Mouse (Mus musculus) midbrain, postnatal 0 days (tissue): ENCODE data around the gene Focad. TPM values are rescaled to one million over a fixed set of nuclear protein-coding genes. Genes with fewer than 3 reads are reported as not detected.

Source experiments
- ATAC-seq: fragments of 200-750 bp; cut with Nextera tagmentation; 2 replicates; pipeline ENCODE4 v1.8.0; 2017; ENCODE audit warnings: moderate number of reproducible peaks, mild to moderate bottlenecking, moderate TSS enrichment, moderate library complexity; ENCODE audit not compliant: low FRiP score
- DNase-seq: peaks from one replicate; pipeline ENCODE4 v3.0.0-alpha.2; 2015; ENCODE audit warnings: low spot score
- H3K27ac ChIP-seq: fragments of 300-500 bp; sonication (generic); 2 replicates; pipeline ENCODE4 v1.5.1; 2014; ENCODE audit warnings: low read depth, mild to moderate bottlenecking, low read length, mixed read lengths
- H3K27me3 ChIP-seq: fragments of 300-500 bp; sonication (generic); 2 replicates; pipeline ENCODE4 v1.6.1; 2014; ENCODE audit warnings: low read length, control low read depth, mixed read lengths; ENCODE audit not compliant: insufficient read depth
- H3K36me3 ChIP-seq: fragments of 300-500 bp; sonication (generic); 2 replicates; pipeline ENCODE4 v1.6.1; 2014; ENCODE audit warnings: low read length, control low read depth, mixed read lengths; ENCODE audit not compliant: insufficient read depth
- H3K4me1 ChIP-seq: fragments of 300-500 bp; sonication (generic); 2 replicates; pipeline ENCODE4 v1.6.1; 2014; ENCODE audit warnings: mild to moderate bottlenecking, control low read depth, antibody characterized with exemption, low read length, mixed read lengths; ENCODE audit not compliant: insufficient read depth
- H3K4me2 ChIP-seq: fragments of 300-500 bp; sonication (generic); 2 replicates; pipeline ENCODE4 v1.6.1; 2014; ENCODE audit warnings: low read depth, mild to moderate bottlenecking, low read length, mixed read lengths; ENCODE audit not compliant: poor library complexity, severe bottlenecking
- H3K4me3 ChIP-seq: fragments of 300-500 bp; sonication (generic); 2 replicates; pipeline ENCODE4 v1.5.1; 2014; ENCODE audit warnings: low read depth, mild to moderate bottlenecking, low read length, moderate library complexity
- H3K9ac ChIP-seq: fragments of 300-500 bp; sonication (generic); replicated peaks from 2 replicates; pipeline ENCODE4 v1.6.1; 2014; ENCODE audit warnings: mild to moderate bottlenecking, low read length, moderate library complexity, mixed read lengths; ENCODE audit not compliant: poor library complexity, severe bottlenecking
- H3K9me3 ChIP-seq: fragments of 300-500 bp; sonication (generic); 2 replicates; pipeline ENCODE4 v1.6.1; 2016; ENCODE audit warnings: low read length, control low read depth
- CTCF ChIP-seq: IDR thresholded peaks from 2 replicates; pipeline ENCODE4 v1.5.1; 2016; ENCODE audit warnings: antibody characterized with exemption, mild to moderate bottlenecking
- WGBS: fragments of 180-500 bp; shearing (Covaris S2); extraction: QIAGEN DNeasy Blood & Tissue Kit; methylation state at CpG from one replicate; pipeline ENCODE4 v1.1.7; 2014; 5-methylcytosine and 5-hydroxymethylcytosine counted together
- polyA plus RNA-seq: library from polyadenylated mRNA; unstranded; fragments of >200 nt; fragmentation: Nextera tagmentation; extraction: Ambion mirVana; gene quantifications from 2 replicates; pipeline ENCODE4 v1.2.1, GENCODE M21; 2015
- total RNA-seq: library from RNA; depleted of rRNA; stranded (reverse); fragments of >200 nt; gene quantifications from 2 replicates; pipeline ENCODE4 v1.2.3, GENCODE M21; 2014

The Focad gene
- total and polyA plus RNA-seq, 2 experiments from 2014 or later: 9.0 to 36.9 TPM

GRCm38 (mm10) chr4:88415017-88415416 lies 320.6 kb downstream of the Focad start:
- Histone ChIP-seq H3K4me2 (no peak overlapping the region), H3K9me3 (no peaks in the 10 kb centered on the region), H3K36me3 (peaks cover 6% of the 10 kb centered on the region), H3K27ac (no peak overlapping the region), H3K4me3 (no peak overlapping the region), H3K27me3 (no peaks in the 10 kb centered on the region), H3K9ac (no peak overlapping the region), H3K4me1 (no peaks in the 10 kb centered on the region)
- ATAC-seq: no peak
- TF ChIP-seq CTCF: no peak
- DNase-seq: no peak
- 37% methylated on average over 2 of the region's 2 CpGs for WGBS

DNA sequence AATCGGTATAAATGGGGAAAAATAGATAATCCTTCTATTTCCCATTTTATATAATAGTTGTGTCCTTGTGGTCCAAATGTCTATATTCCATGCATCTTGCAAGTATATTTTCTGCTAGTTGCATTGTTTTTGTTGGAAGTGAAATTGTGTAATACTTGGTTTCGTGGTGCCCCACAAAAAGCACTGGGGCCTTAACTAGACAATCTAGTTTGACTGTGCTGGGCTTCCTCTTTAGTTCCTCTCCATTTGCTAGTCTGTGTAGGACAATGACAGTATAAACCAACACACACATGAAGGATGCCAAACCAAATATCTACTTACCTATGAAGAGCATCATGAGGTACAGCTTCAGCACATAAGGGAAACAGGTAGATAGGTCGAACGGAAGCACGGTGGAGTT lies 324.9 kb downstream of the Focad start:
- H3K4me2 ChIP-seq: no peak overlapping the region
- no peak overlapping the region for H3K9ac ChIP-seq
- H3K4me1 ChIP-seq: no peaks in the 10 kb centered on the region
- WGBS: 94% methylated on average over 5 of the region's 5 CpGs
- no peak for TF ChIP-seq CTCF
- DNase-seq (no peak), ATAC-seq (no peak)
- H3K36me3 ChIP-seq: 0 out of 2 replicates have a peak, but pooled peaks cover 3% of the 10 kb centered on the region
- H3K27ac ChIP-seq: no peak overlapping the region
- no peak overlapping the region for H3K4me3 ChIP-seq
- H3K9me3 ChIP-seq: no peaks in the 10 kb centered on the region
- H3K27me3 ChIP-seq: no peaks in the 10 kb centered on the region

GRCm38 (mm10) chr4:88424563-88424962 lies 330.1 kb downstream of the Focad start:
- no peaks in the 10 kb centered on the region for H3K9me3 ChIP-seq
- no peak overlapping the region for H3K27ac ChIP-seq
- H3K9ac ChIP-seq: no peak overlapping the region
- H3K4me1 ChIP-seq: no peaks in the 10 kb centered on the region
- no peak for TF ChIP-seq CTCF
- no peak for ATAC-seq
- H3K4me3 ChIP-seq: no peak overlapping the region
- no peak for DNase-seq
- no peaks in the 10 kb centered on the region for H3K27me3 ChIP-seq
- H3K36me3 ChIP-seq: no peaks in the 10 kb centered on the region
- no peak overlapping the region for H3K4me2 ChIP-seq

DNA sequence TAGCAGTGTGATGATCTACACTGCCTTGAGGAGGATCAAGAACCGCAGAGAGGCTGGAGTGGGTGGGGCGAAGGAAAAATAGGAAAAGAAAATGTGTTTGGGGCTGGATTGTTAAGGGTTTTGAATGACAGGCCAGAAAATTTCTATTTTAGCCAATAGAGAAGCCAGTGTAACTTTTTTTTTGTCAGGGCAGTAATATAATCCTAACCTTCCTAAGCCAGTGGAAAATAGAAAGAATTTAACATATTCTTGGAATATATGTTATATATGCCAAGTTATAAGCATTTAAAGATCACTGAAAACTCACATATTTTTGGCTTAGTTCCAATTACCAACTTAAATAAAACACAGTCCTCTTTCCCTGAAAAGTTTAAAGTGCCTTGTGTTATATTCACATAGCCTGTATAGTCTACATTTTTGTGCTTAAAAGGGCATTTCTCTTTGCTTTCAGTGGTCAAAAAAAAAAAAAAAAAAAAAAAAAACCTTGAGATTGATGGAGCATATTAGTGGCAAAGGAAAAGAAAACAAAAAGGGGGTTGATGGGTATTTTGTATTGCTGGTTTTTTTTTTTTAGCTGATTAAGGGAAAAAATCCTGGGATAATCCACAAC lies 333.3 kb downstream of the Focad start:
- Histone ChIP-seq H3K27ac (no peak overlapping the region), H3K36me3 (no peaks in the 10 kb centered on the region), H3K9me3 (no peaks in the 10 kb centered on the region), H3K9ac (no peak overlapping the region), H3K4me3 (no peak overlapping the region), H3K4me2 (no peak overlapping the region), H3K4me1 (no peaks in the 10 kb centered on the region), H3K27me3 (no peaks in the 10 kb centered on the region)
- 83% methylated on average over 2 of the region's 2 CpGs for WGBS
- TF ChIP-seq CTCF: no peak
- DNase-seq (no peak), ATAC-seq (no peak)

DNA sequence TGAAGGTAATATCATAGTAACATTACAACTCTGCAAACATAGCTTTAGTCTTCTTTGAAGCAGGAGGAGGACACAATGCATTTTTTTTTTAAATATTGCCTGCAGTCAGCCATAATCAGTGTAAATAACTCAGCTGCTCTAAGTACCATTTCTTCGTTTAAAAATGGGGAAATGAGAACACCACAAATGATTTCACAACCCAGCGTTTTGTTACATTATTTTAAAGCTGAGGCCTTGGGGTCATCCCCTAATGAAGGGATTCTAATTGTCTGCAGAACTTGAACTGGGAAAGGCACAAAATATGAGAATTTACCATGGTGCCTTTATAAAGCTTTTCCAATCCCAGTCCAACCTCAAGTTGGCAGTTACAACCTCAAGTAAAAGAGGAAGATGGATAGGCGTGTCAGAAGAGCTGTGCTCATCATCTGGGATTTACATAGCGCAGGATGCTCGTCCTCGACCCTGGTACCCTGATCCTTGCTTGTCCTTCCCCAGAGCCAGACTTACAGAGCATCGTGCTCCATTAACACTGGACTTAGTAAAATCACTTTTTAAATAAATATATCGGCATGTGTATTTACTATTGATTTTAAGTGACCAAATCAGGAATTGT lies 338.1 kb downstream of the Focad start:
- H3K4me3 ChIP-seq: no peak overlapping the region
- ATAC-seq: no peak
- 81% methylated on average over 8 of the region's 8 CpGs for WGBS
- no peaks in the 10 kb centered on the region for H3K27me3 ChIP-seq
- TF ChIP-seq CTCF: no peak
- no peaks in the 10 kb centered on the region for H3K4me1 ChIP-seq
- H3K27ac ChIP-seq: no peak overlapping the region
- no peak overlapping the region for H3K9ac ChIP-seq
- no peaks in the 10 kb centered on the region for H3K9me3 ChIP-seq
- DNase-seq: no peak
- no peak overlapping the region for H3K4me2 ChIP-seq
- no peaks in the 10 kb centered on the region for H3K36me3 ChIP-seq

GRCm38 (mm10) chr4:88436593-88437165 lies 342.2 kb downstream of the Focad start:
- Histone ChIP-seq H3K27ac (no peak overlapping the region), H3K27me3 (no peaks in the 10 kb centered on the region), H3K9me3 (no peaks in the 10 kb centered on the region), H3K9ac (no peak overlapping the region), H3K4me1 (peaks cover 6% of the 10 kb centered on the region; the same call in 1 of the 2 replicates), H3K4me2 (no peak overlapping the region), H3K36me3 (no peaks in the 10 kb centered on the region), H3K4me3 (no peak overlapping the region)
- ATAC-seq: no peak
- WGBS: 90% methylated on average over 6 of the region's 6 CpGs
- DNase-seq: no peak
- TF ChIP-seq CTCF: no peak
